Mouse (Mus musculus) ovary, postnatal 36 days (tissue): ENCODE results near the gene Hist1h2bc.

Experiments used
- DNase-seq: peaks from one replicate; pipeline ENCODE4 v3.0.0; 2022; ENCODE audit warnings: low spot score, mixed read lengths

The Hist1h2bc gene

DNA sequence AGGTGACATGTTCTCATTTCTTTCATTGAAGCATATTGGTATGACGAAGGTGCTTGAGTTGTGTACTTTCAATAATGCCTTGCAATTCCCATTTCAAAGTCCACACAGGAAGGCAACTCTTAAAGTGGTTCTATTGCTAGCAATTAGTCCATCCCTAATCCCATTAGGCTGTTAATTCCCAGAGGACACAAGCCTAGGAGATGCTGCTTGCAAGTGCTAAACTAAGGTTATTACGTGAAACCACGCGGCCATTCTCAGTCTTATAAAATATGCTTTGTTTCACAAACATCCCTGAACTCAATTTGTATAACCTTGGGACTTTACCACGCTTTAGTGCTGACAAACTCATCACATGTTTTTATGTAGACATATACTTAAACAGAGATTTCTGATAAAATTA, 53.1 kb downstream of the Hist1h2bc start:
- DNase-seq = no peak

DNA sequence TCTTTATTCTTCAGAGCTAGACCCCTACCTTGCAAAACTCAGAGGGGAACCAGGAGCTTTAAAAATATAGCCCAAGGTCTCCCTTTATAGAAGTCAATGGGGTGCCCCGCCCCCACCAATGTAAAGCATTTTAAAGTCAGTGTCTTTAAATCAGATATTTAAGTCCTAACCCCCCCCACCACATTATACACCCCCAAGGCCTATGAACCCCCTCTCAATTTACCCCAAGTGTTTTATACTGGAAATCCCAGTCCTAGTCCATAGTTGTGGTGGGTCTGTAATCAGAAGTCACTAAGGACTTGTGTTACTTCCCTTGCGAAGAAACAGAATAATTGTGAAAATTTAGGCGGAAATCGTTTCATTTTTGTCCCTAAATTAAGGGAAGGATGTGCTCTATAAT, 54.0 kb downstream of the Hist1h2bc start:
- no peak for DNase-seq

DNA sequence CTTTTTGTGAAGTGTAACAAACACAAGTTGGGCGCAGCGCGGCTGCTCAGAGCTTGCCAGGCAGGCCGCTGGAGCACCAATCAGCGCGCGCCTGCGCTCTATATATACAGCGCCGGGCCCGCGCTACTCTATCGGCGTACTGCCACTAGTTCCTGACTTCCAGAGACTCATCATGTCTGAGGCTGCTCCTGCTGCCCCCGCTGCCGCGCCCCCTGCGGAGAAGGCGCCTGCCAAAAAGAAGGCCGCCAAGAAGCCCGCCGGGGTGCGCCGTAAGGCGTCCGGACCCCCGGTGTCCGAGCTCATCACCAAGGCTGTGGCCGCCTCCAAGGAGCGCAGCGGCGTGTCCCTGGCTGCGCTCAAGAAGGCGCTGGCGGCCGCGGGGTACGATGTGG, 54.7 kb downstream of the Hist1h2bc start, which contains the start of gene Hist1h1c:
Hist1h1c (plus strand) TSS at position 132 of the 392 bp plus-strand sequence.
- peak; percentile 90 for DNase-seq

DNA sequence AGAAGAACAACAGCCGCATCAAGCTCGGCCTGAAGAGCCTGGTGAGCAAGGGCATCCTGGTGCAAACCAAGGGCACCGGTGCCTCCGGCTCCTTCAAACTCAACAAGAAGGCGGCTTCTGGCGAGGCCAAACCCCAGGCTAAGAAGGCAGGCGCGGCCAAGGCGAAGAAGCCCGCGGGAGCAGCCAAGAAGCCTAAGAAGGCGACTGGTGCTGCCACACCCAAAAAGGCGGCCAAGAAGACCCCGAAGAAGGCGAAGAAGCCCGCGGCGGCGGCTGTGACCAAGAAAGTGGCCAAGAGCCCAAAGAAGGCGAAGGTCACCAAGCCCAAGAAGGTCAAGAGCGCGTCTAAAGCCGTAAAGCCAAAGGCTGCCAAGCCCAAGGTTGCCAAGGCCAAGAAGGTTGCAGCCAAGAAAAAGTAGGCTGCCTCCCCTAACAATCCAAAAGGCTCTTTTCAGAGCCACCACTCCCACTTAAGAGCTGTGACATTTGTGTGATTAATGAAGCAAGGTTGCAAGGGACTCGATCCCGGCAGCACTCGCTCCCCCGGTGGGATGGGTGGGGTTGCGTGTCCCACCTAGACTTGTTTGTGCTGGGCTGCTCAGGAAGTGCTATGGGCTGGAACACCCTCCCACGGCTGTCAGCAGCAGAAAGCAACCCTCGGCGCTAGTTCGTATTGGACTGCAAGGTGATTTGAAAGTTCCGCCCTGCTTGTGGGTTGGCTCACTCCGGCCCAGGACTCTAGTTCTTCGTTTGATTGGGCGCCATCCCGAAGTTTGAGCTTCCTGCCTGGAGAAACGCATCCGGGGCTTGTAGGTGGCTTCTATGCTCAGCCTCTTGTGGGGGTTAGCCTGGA, 55.3 kb downstream of the Hist1h2bc start:
- peak; percentile 87 for DNase-seq

DNA sequence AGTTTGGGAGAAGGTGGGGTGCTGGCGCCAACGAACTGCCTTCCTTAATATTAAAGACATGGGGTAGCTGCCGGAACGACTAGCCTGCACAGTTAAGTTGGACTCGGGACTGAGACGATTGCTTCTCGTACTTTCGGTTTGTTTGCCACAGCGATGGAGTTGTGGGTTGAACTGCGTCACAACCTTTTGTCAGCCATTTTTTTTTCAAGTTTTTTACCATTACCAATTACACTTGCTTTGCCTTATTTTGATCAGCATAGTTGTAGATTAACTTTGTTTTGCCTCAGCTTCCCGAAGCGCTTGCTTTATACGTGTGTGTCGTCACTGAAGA, 55.9 kb downstream of the Hist1h2bc start:
- DNase-seq = no peak

DNA sequence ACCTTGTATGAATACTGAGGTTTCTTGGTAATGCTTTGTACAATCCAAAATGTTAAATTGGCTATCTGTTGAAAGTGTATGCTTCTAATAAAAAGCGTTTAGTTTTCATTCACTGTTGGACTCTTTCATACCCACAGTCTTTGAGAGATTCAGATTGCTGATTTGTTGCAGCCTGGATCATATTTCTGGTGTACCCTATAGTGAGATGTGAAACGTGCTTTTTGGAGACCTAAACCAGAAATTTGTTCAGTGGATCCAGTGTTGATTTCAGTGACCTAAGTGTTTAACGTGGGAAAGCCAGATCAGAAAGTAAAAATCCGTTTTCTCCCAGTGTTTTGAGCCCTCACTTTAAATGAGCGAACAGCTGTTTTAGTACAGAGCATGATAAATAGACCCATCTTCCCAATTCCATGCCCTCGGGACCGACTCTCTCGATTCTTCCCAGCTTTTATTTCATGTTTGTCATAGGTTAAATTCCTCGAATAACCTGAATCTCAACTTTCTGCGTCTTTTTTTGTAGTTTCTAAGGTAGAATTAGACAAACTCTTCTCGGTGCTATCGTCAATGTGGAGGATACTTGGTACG, 56.3 kb downstream of the Hist1h2bc start:
- DNase-seq = no peak

DNA sequence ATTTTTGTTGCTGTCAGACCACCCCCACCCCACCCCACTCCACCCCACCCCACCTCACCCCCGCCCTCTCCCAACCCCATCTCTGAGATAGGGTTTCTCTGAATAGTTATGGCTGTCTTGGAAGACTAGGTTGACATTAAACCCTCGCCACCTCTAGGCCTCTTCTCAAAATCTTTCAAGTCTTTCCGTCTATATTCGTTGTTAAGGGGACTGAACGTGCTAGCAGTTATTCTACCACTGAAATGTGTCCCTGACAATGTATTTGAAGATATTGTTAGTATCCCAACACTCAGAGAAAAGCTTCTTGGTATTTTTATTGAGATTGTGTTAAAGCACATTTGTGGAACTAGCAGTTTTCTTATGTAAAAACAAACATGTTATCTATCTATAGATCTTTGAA, 56.9 kb downstream of the Hist1h2bc start:
- DNase-seq = no peak

DNA sequence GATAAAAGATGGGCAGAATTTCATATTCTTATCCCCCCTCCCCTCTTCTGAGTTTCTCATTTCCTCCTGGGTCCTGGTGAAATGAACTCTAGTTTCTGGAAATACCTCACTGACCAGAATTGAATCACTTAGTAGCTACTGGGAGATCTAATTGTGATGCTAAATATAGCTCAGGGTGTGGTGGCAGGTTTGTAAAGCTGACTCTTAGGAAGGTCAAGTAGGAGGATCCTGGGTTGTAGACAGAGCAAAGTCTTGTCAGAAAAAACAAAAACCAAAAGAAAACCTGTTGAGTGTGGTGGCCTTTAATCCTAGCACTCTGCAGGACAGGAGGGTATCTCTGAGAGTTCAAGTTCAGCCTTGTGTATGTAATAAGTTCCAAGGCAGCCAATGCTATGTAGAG, 58.0 kb downstream of the Hist1h2bc start:
- DNase-seq = no peak
